Comparison of ENCODE assay signal across 34 mouse cellular contexts in genomic region chr11:83279024-83279423, GRCm38 (mm10). TPM values are rescaled to one million over a fixed set of nuclear protein-coding genes. Genes with fewer than 3 reads are reported as not detected.
"Had no signal": no experiment of that assay in that cellular context is flagged by ENCODE, and none has a peak within 500 bp of the region (broad histone marks: within the 10 kb centered on the region; RNA-seq: fewer than 3 reads in every experiment).

No protein-coding gene starts in this region.

- H3K4me3 ChIP-seq: limb, embryonic 10.5 days; limb, embryonic 12.5 days; limb, embryonic 13.5 days; limb, embryonic 15.5 days; liver, embryonic 12.5 days; liver, embryonic 13.5 days; liver, embryonic 15.5 days; lung, embryonic 15.5 days; megakaryocyte, embryonic 14.5 days; midbrain, embryonic 10.5 days; midbrain, embryonic 12.5 days; midbrain, embryonic 13.5 days; midbrain, embryonic 15.5 days; myocyte had no signal

- ATAC-seq: liver, embryonic 12.5 days; liver, postnatal 0 days; lung, postnatal 0 days; midbrain, embryonic 13.5 days; midbrain, embryonic 15.5 days; midbrain, embryonic 16.5 days had no signal

- H3K36me3 ChIP-seq: limb, embryonic 10.5 days; limb, embryonic 12.5 days; limb, embryonic 13.5 days; limb, embryonic 15.5 days; lung, embryonic 15.5 days; midbrain, embryonic 10.5 days; midbrain, embryonic 12.5 days; midbrain, embryonic 13.5 days; midbrain, embryonic 15.5 days had no signal

- H3K9me3 ChIP-seq: limb, embryonic 10.5 days; limb, embryonic 12.5 days; limb, embryonic 13.5 days; limb, embryonic 15.5 days; liver, embryonic 12.5 days; liver, embryonic 13.5 days; liver, embryonic 15.5 days; lung, embryonic 15.5 days; megakaryocyte, embryonic 14.5 days; midbrain, embryonic 10.5 days; midbrain, embryonic 12.5 days; midbrain, embryonic 13.5 days; midbrain, embryonic 15.5 days had no signal

- DNase-seq: left cerebral cortex, postnatal 4 days; liver; liver, embryonic 13.5 days; liver, postnatal 0 days; lung, adult 2 months; lung, embryonic 14.5 days; lung, postnatal 36 days; midbrain, embryonic 14.5 days had no signal

- H3K27ac ChIP-seq: limb, embryonic 10.5 days; limb, embryonic 12.5 days; limb, embryonic 13.5 days; limb, embryonic 15.5 days; liver, embryonic 12.5 days; liver, embryonic 13.5 days; liver, embryonic 14.5 days; liver, embryonic 15.5 days; lung, embryonic 15.5 days; macrophage; midbrain, embryonic 10.5 days; midbrain, embryonic 12.5 days; midbrain, embryonic 13.5 days; midbrain, embryonic 15.5 days had no signal

- H3K4me1 ChIP-seq: limb, embryonic 10.5 days; limb, embryonic 12.5 days; limb, embryonic 13.5 days; limb, embryonic 15.5 days; midbrain, embryonic 10.5 days; midbrain, embryonic 12.5 days; midbrain, embryonic 13.5 days; midbrain, embryonic 15.5 days had no signal

- H3K4me2 ChIP-seq: limb, embryonic 12.5 days; limb, embryonic 13.5 days; limb, embryonic 15.5 days; liver, embryonic 11.5 days; liver, embryonic 12.5 days; liver, embryonic 13.5 days; liver, embryonic 15.5 days; lung, embryonic 14.5 days; lung, embryonic 15.5 days; midbrain, embryonic 11.5 days; midbrain, embryonic 12.5 days; midbrain, embryonic 13.5 days; midbrain, embryonic 15.5 days had no signal

- H3K27me3 ChIP-seq: limb, embryonic 12.5 days; limb, embryonic 13.5 days; limb, embryonic 15.5 days; lung, embryonic 15.5 days; midbrain, embryonic 12.5 days; midbrain, embryonic 13.5 days; midbrain, embryonic 15.5 days had no signal

- H3K9ac ChIP-seq: limb, embryonic 12.5 days; limb, embryonic 13.5 days; limb, embryonic 15.5 days; liver, embryonic 12.5 days; liver, embryonic 13.5 days; liver, embryonic 14.5 days; liver, embryonic 15.5 days; liver, postnatal 0 days; lung, embryonic 14.5 days; lung, embryonic 15.5 days; midbrain, embryonic 12.5 days; midbrain, embryonic 13.5 days; midbrain, embryonic 15.5 days had no signal

RNA-seq across cellular contexts. Expression of gene Slfn14, which starts 7.5 kb away (rescaled TPM):
- total RNA-seq: left cerebral cortex, postnatal 14 days; left cerebral cortex, postnatal 25 days; left cerebral cortex, postnatal 36 days; left cerebral cortex, postnatal 4 days; liver, adult 2 months; megakaryocyte progenitor cell, adult 5-6 weeks; megakaryocyte, adult 5-6 weeks; midbrain, postnatal 0 days had no signal
- polyA plus RNA-seq: liver, adult 2 months; macrophage; midbrain, embryonic 15.5 days; midbrain, embryonic 16.5 days; midbrain, postnatal 0 days had no signal
